Mouse (Mus musculus) thymus, adult 2 months (tissue): ENCODE data around the gene Dcaf4.

Source experiments
- CTCF ChIP-seq: fragments of 200-500 bp; IDR thresholded peaks from 2 replicates; pipeline ENCODE4 v1.5.1; 2012; ENCODE audit warnings: mild to moderate bottlenecking, control low read depth, low read length, moderate library complexity, borderline replicate concordance; ENCODE audit not compliant: control insufficient read depth, poor library complexity, insufficient read depth; ENCODE audit errors: extremely low read depth
- POLR2A ChIP-seq: fragments of 200-500 bp; IDR thresholded peaks from 2 replicates; pipeline ENCODE4 v1.6.1; 2012; ENCODE audit warnings: mild to moderate bottlenecking, low read length, control low read depth, moderate library complexity; ENCODE audit not compliant: control insufficient read depth, poor library complexity, insufficient read depth; ENCODE audit errors: extremely low read depth

- TF ChIP-seq POLR2A (no peak), CTCF (no peak)
Measured at GRCm38 (mm10) chr12:83475419-83475818, 44.8 kb upstream of the Dcaf4 start.
